Mouse (Mus musculus): ENCODE data around the gene Map3k7cl. TPM values are rescaled to one million over a fixed set of nuclear protein-coding genes. Genes with fewer than 3 reads are reported as not detected.

Gene Map3k7cl
- 0.10 and 0.36 TPM in 2 replicates for polyA plus RNA-seq (2012; rRNA removed)

DNA sequence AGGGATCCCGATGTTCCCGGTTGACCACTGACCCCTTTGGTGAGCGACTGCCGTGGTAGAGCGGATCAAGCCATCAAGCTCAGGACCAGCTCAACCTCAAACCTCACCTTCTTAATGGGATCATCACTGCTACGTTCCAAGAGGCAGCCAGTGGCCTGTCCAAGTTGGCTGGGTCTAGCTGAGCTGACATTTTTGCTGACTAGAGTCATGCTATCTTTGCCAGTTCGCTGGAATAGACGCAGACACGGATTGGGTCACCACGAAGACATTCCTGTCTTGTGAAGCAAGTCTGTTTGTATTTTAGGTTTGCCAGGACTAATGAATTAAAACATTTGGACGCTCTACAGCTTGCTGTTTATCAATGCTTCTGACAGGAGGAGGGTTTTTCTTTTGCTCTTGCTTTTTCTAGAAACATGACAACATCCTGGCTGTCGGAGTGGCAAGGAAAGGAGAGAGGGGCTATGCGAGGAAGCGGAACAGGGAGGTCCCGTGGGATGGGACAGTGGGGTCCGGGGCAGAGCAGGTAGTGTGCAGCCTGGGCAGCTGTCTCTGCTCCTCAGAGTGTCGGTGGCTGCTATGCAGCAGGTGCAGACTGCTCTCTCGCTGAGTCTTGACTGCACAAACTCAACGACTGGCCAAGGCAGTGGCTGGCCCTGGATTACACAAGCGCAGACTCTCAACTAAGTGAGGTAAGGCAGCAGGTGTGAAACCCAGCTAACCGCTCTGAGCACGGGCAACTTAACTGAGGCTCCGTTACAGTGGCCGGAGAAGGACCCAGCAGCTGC lies at the start of gene Map3k7cl:
TSS of gene Map3k7cl (plus strand) at position 424 of the 785 bp plus-strand sequence.

Other genes starting within 250 kb of the Map3k7cl start
- 17.0 and 21.6 TPM in 2 replicates for gene N6amt1, start 199.1 kb upstream of the Map3k7cl start, polyA plus RNA-seq (2012; rRNA removed)
- gene Ltn1, start 120.7 kb upstream of the Map3k7cl start, polyA plus RNA-seq (2012; rRNA removed), result 13.7 and 18.7 TPM in 2 replicates
- 8.0 and 9.5 TPM in 2 replicates for gene Rwdd2b, start 112.8 kb upstream of the Map3k7cl start, polyA plus RNA-seq (2012; rRNA removed)
- gene Usp16, start 98.6 kb upstream of the Map3k7cl start, polyA plus RNA-seq (2012; rRNA removed), result 38.8 and 60.1 TPM in 2 replicates
- gene Cct8, start 57.5 kb upstream of the Map3k7cl start, polyA plus RNA-seq (2012; rRNA removed), result 328 and 344 TPM in 2 replicates
- gene Bach1, start 145.6 kb downstream of the Map3k7cl start, polyA plus RNA-seq (2012; rRNA removed), result 27.0 and 28.9 TPM in 2 replicates

Measured in central nervous system, embryonic 11.5 days (tissue).